ENCODE assay signal across 20 mouse cellular contexts in genomic region chr15:31051496-31051895, GRCm38 (mm10).
DNase-seq lines count a peak whose midpoint lies in the region; ATAC-seq lines count a peak whose summit lies in the region.
"Had no signal": no experiment of that assay in that cellular context is flagged by ENCODE, and none has a peak within 500 bp of the region (broad histone marks: within the 10 kb centered on the region; RNA-seq: fewer than 3 reads in every experiment).

No protein-coding gene starts in this region.

- 0 out of 2 replicates have a peak, but pooled peaks have one; percentile 57 for ATAC-seq in frontal cortex, adult (ENCODE audit: low TSS enrichment)
- ATAC-seq: activated CD4-positive, CD25-positive, alpha-beta regulatory T cell, adult 4 months; CD4-positive, CD25-positive, alpha-beta regulatory T cell, adult 4 months; Patski had no signal

- DNase-seq in frontal cortex, postnatal 36 days (ENCODE audit: low spot score in 2 of 2) = no peak
- peak; percentile 55 for DNase-seq in heart, adult 11 months
- no peak for DNase-seq in heart, adult 9 months (ENCODE audit: low spot score in 2 of 2)
- peak; percentile 39 for DNase-seq in brain, adult 2 months (ENCODE audit: low read depth, low spot score)
- no peak for DNase-seq in adrenal gland, postnatal 36 days
- DNase-seq: adrenal gland, adult 2 months; adrenal gland, adult 8-10 months; adrenal gland, postnatal 10 days; adrenal gland, postnatal 14 days; adrenal gland, postnatal 25 days; B cell, adult 2 months; cerebellum, adult 11 months; cerebellum, adult 11-12 months; cerebellum, adult 18-20 months; cerebellum, adult 2 months; cerebellum, adult 8-10 months had no signal

Comparison
In these comparisons a context has a peak if more than half of its experiments do, and no peak if none do; other contexts are left out.
1. DNase-seq: peak in heart, adult 11 months (single experiment) and brain, adult 2 months (single experiment); none in frontal cortex, postnatal 36 days (0 of 2), heart, adult 9 months (0 of 2) and adrenal gland, postnatal 36 days (0 of 2).